Mouse (Mus musculus): ENCODE data around the gene Rsbn1l.

DNA sequence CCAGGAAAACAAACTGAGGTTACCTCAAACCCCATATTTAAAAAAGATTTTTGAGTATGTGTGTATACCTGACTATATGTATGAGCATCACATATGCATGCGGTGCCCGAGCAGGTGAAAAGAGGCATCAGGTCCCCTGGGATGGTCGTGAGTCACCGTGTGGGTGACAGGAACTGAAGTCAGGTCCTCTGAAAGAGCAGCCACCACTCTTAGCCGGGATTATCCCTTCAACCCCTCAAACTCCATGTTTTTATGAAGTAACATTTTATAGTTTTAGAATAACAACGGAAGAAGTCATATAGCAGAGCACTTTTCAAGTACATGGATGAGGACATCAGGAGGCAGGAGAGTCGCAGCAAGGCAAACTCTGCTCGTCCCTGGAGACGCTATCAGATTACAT is 12.3 kb upstream of the Rsbn1l start:
- TF ChIP-seq CTCF (IDR thresholded peaks at IDR 0.05; ENCODE audit: low read depth, low read length) (no peak), POLR2A (IDR thresholded peaks at IDR 0.05; ENCODE audit: extremely low read depth, insufficient read depth, low read length) (no peak)

Data from liver, adult 2 months (tissue).